Mouse (Mus musculus): Measurements from ENCODE around the gene Zmym5.
"Not testable (repeated sequence)": the region's sequence is repeated elsewhere in the genome, so short reads cannot be mapped to it uniquely, and the experiment has no call there.

Zmym5 gene

DNA sequence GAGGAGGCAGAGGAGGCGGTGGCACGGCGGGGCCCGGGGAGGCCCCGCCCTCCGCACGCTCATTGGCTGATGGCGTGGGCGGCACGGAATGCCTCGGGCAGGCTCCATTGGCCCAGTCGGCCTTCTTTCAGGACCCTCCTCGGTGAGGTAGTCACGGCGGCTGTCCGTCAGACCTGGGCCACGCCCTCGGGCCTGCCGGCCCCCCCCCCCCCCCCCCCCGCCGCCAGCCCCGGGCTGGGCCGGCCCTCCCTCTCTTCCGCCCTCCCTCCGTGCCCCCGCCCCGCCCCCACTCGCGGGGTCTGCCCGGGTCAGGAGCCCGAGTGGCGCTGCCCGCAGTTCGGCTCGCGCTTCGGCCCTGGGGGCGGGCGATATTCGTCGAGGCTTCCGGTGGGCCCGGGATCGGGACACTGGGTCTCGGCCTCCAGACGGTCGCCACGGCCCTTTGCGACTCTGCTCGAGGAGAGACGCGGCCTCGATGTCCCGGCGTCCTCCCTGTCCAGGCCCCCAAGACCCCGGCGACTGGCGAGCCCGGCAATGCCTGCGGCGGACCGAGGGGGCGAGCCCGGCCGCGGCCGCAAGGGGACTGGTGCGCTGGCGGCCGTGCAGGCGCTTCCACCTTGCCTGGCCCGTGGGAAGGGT lies at the start of gene Zmym5:
Gene Zmym5, minus strand, starts transcription at position 16 of the 639 bp plus-strand sequence.
- DNase-seq (ENCODE audit: low spot score) = peak; percentile 91

DNA sequence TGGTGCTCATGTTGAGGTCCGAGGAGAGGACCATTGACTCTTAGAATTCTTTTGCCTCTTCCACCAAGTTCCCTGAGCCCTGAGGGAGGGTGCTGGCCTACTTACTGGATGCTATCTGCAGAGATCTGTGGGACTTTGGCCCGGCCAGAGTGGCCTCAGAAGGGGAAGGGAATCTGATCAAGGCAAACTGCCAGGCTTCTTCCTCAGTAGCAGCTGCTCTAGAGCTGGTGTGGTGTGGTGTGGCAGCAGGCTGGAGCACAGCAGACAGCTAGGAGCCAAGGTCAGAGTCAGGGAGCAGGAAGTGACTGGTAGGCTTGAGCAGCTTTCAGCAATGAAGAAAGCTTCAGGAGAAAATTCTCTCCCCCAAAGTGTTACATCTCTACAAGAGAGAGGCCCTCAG lies 38.2 kb upstream of the Zmym5 start:
- DNase-seq (ENCODE audit: low spot score) = no peak

DNA sequence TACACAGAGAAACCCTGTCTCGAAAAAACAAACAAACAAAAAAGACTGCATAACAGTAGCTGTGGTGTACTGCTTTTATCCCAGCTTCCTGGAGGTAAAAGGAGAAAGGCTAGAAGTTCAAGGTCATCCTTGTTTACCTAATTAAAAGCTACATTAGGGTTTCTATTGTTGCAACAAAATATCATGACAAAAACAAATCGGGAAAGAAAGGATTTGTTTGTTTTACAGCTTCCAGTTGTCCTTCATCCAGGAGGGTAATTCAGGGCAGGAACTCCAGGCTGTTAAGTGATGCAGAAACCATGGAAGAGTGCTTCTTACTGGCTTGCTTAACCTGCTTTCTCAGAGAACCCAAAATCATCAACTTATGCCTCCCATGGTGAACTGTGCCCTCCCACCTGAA lies 36.8 kb upstream of the Zmym5 start:
- DNase-seq (ENCODE audit: low spot score) = no peak

DNA sequence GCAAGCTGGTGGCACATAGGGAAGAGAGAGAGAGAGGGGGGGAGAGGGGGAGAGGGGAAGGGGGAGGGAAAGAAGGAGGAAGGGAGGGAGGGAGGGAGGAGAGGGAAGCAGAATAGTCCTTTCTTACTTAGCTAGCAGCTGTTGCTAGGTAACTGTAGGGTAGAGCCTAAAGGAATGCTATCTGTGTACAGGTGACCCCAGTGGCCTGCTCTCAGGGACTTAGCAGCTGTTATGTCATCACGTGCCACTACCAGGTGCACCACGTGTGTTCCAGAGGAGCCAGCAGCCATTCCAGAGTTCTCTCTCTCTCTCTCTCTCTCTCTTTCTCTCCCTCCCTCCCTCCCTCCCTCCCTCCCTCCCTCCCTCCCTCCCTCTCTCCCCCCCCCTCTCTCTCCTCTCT lies 33.0 kb upstream of the Zmym5 start:
- DNase-seq (ENCODE audit: low spot score) = no peak

DNA sequence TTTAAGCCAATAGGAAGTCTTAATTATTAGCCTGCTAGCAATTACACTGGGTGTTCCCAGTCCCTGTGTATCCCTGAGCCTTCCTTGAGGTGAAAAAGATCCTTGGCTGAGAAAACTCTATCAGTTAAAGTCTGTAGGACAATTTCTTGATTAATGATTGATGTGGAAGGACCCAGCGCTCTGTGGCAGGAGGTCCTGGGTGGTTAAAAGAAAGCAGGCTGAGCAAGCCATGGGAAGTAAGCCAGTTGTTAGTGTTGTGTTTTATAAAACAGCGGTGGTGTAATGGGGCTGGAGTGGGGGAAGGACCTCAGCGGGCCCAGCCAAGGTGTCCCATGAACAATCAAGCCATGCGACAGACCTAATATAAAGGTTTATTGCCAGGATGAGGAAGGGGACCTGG lies 32.5 kb upstream of the Zmym5 start:
- DNase-seq (ENCODE audit: low spot score) = no peak

DNA sequence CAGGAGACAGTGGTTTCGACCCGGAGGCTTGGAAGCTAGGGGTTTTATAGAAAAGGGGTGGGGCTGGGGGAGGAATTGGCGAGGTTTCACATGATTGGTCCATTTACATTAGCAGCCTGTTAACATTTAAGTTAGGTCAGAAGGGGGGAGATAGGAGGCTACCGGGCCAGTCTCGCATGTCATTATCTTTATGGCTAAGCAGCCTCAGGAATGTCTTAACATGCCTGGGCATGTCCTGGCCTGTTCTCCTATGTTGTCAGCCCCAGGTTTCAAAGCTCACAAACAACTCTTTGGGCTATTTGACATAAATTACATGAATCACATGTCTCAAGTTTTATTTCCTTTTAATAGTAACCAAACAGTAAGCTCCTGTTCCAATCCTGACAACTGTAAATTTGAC lies 23.1 kb upstream of the Zmym5 start:
- not testable (repeated sequence) for DNase-seq (ENCODE audit: low spot score)

DNA sequence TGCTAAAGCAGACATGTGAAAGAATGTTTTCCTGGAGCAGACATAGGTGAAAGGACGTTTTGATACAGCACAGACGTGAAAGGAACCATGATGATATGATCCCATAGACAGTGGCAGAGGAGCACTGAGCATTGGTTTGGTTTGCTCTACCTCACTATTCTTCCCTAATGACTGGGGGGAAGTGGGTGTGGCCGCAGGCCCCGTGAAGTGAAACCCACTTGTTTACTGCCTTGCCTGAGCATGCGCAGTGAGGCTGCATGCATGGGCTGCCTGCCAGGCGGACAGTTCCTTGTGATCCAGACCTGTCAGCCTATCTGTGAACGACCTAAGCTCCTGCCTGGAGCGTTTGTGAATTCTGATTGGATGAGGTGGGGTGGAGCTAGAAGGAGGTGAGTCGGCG lies 21.7 kb upstream of the Zmym5 start:
- not testable (repeated sequence) for DNase-seq (ENCODE audit: low spot score)

DNA sequence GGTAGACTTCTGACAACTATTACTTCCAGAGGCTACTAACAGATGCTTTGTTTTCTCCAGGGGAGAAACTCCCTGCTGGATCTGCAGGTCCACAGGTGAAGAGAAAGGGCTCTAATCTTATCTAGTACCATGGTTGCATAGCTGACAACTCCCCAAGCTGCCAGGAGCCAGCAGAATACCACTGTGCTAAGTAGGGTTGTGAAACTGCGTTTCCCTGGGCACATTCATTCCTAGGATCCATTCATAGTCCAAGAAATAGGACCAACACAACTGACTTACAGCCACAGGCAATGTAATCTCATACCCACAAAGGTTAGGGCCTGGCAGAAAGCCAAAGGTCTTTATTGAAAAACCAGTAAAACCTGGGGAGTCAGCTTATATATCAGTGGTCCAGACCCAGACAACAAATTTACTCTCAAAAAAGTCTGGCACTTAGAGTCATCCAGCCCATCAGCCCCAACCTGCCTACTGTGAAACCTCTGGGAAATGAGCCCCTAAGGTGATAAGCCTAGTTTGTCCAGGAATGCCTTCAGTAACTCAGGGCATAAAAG lies 21.1 kb upstream of the Zmym5 start:
- DNase-seq (ENCODE audit: low spot score) = no peak

DNA sequence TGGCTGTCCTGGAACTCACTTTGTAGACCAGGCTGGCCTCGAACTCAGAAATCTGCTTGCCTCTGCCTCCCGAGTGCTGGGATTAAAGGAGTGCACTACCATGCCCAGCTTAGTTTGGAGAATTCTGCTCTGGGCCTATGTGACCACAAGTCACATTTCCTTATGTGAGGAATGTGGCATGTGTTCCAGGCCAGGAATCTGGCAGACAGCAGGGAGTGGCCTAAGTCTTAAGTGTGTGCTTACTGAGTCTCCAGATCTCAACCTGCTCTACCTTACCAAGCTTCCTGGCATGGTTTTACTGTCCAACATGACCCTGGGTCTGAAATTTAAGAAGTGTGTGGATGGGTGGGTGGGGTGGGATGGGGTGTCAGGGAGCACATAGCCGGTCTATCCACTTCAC lies 20.6 kb upstream of the Zmym5 start:
- no peak for DNase-seq (ENCODE audit: low spot score)

DNA sequence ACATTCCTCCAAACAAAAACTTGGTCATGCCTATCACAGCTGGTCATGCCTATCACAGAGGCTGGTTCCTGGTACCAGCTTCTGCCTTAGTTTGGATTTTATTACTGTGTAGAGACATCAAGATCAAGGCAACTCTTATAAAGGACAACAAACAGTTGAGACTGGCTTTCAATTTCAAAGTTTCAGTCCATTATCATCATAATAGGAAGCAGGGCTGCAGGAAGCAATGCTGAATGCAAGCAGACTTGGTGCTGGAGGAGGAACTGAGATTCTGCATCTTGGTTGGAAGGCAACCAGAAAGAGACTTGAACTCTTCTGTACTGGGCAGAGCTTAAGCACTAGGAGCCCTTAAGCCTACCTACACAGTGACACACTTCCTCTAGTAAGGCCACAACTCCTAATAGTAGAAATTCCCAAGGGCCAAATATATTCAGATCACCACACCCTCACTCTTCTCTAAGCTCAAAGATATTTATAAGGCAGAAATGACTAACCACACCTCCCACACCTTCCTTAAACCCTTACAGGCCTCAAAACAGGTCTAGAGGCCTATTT lies 19.1 kb upstream of the Zmym5 start:
- DNase-seq (ENCODE audit: low spot score) = no peak

DNA sequence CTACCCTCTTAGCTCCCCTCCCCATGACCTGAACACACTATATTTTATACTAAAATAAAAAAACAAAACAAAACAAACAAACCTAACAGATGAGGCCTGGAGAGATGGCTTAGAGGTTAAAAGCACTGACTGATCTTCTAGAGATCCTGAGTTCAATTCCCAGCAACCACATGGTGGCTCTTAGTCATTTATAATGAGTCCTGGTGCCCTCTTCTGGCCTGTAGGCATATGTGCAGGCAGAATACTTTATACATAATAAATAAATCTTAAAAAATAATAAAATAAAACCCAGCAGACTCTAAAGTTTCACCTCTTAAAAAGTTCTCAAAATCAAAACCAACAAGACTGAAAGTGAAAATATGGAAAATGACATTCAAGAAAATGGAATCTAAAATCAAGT lies 13.0 kb upstream of the Zmym5 start:
- DNase-seq (ENCODE audit: low spot score) = no peak

DNA sequence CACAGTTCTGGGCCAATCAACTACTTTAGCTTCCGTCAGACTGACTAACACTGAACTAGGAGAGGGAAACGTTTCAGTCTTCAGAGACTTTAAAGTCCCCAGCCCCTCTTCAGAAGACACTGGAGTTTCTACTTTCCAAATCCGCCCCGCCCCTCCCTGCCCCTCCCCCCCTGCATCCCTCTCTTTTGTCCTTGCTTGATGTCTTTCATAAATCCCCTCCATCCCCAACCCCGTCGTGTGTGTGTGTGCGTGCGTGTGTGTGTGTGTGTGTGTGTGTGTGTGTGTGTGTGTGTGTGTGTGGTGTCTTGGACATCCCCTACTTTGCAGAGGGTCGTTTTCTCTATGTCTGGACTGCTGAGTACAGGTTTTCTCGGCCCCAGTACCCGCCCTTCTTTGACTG lies 6.1 kb upstream of the Zmym5 start:
- no peak for DNase-seq (ENCODE audit: low spot score)

DNA sequence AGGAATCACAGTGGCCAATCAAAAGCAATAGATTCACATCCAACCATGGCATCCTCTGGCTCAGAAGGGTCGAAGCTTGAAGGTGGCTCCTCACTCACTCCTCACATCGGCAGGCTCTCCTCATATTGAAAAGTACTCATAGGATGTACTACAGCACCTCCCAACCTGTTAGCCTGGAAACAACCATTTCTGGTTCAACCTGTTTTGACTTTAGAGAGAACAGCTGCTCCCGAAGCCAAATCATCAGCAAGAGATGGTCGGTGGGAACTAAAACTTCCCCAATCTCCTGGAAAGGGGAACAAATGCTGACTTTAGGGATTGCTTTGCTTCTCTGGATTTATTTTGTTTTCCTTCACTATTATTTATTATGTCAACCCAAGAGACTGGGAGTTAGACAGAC lies 5.6 kb upstream of the Zmym5 start:
- DNase-seq (ENCODE audit: low spot score) = no peak

DNA sequence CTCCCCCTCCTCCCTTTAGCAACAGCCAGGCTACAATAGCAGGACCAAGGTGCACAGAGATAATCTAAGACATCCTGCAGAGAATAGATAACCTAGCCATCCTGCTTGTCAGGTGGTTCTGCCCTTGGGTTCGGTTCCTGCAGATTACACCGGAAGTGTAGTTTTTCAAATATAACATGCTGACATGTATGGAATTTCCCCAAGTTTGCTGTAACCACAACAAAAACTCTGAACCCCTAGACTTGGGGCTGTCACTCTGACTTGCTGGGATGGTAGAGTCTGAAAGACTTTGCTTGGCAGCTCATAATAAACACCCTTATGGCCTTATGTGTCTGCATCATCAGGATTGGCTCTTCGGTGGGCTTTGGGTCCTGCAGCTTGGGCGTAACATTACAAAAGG lies 5.0 kb upstream of the Zmym5 start:
- DNase-seq (ENCODE audit: low spot score) = no peak

DNA sequence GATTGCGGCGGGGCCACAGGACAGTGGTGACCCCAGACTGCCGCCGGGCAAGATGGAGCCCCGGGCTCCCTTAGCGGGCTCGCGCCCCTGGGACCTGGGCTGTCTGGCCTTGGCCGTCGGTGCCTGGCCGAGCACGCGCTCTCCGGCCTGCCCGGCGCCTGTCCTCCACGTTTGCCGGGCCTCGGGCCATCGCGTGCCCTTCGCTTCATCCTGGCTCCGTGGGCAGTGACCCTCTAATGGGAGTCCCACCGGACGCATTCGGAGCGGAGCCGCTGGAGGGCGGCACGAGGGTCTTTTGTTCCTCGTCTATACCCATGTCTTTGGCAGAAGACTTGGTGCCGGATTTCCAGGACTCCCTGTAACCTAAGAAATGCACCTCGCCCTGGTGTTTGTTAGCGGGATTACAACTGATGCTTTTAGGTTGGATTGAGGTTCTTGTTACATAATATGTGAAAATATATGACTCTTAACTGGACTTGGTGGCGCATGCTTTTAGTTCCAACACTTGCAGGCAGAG lies 1.1 kb upstream of the Zmym5 start:
- peak; percentile 79 for DNase-seq (ENCODE audit: low spot score)

DNA sequence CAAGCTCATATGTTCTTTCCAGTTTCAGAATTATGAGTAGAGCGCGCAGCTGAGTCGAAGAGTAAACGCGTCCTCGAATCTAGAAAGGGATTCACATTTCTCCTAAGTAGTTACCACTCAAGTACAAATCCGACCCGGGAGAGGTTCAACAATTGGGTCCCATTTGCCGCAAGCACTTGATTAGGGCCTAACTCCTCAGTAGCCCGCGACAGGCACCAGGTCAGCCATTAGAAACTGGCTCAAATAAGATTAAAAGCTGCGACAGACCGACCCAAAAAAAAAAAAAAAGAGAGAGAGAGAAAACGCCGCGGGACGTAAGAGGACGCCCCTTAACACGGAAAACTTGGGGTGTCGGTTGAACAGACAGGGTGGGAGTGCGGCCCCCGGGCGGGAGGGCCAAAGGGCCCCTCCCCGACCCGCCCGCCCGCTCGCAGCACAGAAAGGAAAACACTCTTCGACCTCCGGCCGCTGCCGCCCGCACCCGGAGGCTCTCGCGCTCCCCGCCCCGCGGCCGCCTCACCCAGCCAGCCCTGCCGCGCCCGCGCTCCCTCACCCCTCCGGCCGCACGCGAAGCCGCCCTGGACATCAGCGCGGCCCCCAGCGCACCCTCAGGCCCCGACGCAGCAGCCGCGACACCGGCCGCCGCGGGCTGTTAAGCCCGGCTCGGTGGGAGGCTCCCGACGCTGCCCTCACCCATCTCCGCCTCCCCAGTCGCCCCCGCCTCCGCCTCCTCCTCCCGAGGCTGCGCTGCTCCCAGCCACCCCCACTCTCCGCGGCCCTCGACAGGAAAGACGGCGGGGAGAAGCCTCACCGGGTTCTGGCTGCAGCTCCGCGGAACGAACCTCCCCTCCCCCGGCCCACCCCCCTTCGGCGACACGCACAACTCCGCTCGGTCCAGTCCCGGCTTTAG lies 480 bp downstream of the Zmym5 start:
- peak; percentile 65 for DNase-seq (ENCODE audit: low spot score)

DNA sequence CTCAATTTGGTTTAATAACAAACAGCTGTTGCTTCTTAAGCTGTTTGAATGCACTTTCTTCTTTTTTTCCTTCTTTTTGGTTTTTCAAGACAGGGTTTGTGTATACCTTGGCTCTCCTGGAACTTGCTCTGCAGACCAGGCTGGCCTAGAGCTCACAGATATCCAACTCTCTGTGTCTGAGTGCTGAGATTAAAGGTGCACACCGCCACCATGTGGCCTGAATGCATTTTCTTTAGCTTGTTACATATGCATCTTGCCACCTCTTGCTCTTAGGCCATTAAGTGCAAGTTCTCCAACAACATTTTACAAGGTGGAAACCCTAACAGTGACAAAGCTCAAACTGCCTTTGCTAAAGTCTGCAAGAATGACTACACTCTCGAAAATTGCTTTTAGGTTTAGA lies 18.3 kb downstream of the Zmym5 start:
- DNase-seq (ENCODE audit: low spot score) = no peak

DNA sequence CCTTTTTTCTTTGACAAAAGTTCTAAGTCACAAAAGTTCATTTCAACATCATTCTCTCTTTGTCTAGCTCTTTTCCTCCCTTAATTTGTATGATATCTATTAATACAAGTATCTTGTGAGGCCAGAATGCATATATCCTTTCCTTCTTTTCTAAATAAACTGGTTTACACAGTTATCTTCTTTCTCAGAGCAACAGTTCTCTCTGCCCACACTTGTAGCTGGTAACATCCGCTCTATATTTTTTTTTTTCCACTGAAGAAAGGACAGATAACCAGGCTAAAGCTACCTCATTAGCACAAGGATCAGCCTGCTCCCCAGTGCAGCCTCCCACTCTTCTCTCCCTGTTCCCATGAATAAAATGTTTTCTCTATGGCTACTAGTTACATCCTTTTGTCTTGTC lies 26.9 kb downstream of the Zmym5 start:
- DNase-seq (ENCODE audit: low spot score) = no peak

DNA sequence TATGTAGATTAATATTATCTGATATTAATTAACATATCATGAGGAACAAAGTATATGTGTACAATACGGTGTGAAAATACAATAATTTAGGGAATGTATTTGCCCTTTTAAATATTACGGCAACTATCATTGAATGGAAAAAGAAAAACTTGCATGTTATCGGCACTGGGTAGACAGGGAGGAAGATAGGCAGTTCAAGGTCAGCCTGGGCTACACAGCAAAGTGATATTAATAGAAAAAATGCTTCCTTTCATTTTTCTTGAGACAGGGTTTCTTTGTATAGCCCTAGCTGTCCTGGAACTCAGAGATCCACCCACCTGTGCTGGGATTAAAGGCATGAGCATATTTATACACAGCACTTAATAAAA lies 32.6 kb downstream of the Zmym5 start:
- DNase-seq (ENCODE audit: low spot score) = peak; percentile 30

DNA sequence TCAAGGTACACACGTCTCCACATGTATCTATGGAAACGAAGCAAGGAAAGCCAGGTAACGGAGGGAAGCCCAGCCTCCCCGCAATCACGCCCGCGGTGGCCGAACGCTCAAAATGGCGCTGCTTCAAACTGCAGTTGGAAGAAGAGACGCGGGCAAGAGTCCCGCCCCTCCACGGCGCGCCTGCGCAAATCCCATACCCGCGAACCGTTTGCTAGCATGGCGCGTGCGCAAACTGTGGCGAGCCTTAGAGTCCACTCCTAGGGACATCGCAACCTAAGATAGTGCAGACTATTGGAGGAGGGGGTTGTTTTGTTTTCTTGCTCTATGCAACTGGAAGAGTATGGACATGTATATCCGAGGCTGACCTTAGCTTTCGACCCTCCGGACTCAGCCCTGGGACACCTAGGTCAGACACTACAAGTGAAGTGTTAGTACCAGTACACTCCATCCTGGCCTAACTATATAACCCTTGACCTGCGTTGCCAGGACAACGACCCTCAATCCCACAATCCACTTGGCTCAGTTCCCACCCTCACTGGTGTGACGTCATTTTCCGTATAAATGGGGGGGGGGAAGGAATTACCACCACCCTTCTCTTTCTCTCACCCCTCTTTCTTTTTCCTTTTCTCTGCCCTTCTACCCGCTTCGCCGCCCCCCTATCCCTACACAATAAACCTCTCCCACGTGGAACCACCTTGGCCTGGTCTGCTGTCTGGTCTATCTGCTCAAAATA lies 33.1 kb downstream of the Zmym5 start, which contains the start of gene Pspc1:
Gene Pspc1, minus strand, starts transcription at position 117 of the 733 bp plus-strand sequence.
- DNase-seq (ENCODE audit: low spot score) = peak; percentile 97

DNA sequence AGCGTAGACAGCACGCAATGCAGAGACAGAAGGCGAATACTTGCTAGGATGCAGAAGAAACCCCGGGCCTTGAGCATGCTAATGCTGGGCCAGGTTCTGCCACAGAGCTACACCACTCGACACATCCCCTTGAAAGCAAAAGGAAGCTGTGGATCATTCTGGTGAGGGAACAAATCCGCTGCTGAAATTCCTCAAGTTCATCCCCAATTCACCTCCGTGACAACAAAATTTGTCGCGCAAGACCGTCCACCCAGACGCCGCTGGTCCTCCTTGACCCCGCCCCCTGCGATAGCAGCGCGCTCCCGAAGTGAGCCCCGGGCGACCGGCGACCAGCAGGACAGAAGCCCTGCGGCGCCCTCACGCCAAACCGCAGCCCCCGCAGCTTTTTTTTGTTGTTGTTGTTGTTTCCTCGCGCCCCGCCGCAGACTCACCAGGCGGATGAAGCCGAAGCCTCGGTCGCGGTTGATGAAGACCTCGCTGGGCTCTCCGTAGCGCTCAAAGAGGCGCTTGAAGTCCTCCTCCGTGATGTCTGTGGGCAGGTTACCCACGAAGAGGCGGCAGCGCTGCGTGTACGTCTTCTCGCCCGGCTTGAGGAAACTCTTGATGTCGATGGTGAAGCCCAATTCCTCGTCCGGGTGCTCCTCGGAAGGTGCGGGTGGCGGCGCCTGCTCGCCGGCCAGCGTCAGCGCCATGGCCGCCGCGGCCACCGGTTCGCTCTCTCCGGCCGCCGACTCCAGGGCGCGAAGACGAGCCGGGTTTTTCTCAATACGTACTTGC lies 34.0 kb downstream of the Zmym5 start:
- DNase-seq (ENCODE audit: low spot score) = peak; percentile 79

Data from testis, postnatal 14 days (tissue).